In genomic region chr4:142070840-142071239, GRCm38 (mm10) we compare ENCODE assay signal across 12 mouse cellular contexts. TPM values are rescaled to one million over a fixed set of nuclear protein-coding genes. Genes with fewer than 3 reads are reported as not detected.
DNase-seq lines count a peak whose midpoint lies in the region; ATAC-seq and TF ChIP-seq lines count a peak whose summit lies in the region.
"Had no signal": no experiment of that assay in that cellular context is flagged by ENCODE, and none has a peak within 500 bp of the region (broad histone marks: within the 10 kb centered on the region; RNA-seq: fewer than 3 reads in every experiment).

No protein-coding gene starts in this region.

- WGBS in limb, embryonic 11.5 days: 14% methylated on average over 8 of the region's 8 CpGs
- WGBS in stomach, embryonic 15.5 days: 29% methylated on average over 8 of the region's 8 CpGs

- H3K4me3 ChIP-seq in left cerebral cortex, adult 2 months: no peak overlapping the region
- no peak overlapping the region for H3K4me3 ChIP-seq in limb, embryonic 11.5 days (ENCODE audit: low read depth, low read length)
- no peak overlapping the region for H3K4me3 ChIP-seq in stomach, embryonic 15.5 days (replicated peaks)
- H3K4me3 ChIP-seq: midbrain, embryonic 13.5 days had no signal

- peaks cover 49% of the 10 kb centered on the region for H3K4me1 ChIP-seq in limb, embryonic 11.5 days (ENCODE audit: control insufficient read depth, insufficient read depth, low read length)
- H3K4me1 ChIP-seq in stomach, embryonic 15.5 days: peaks cover 46% of the 10 kb centered on the region

- H3K4me2 ChIP-seq in limb, embryonic 11.5 days (ENCODE audit: low read depth, severe bottlenecking): no peak overlapping the region
- H3K4me2 ChIP-seq in stomach, embryonic 15.5 days: peak overlapping the region; percentile 0; the same call in 1 of the 2 replicates
- H3K4me2 ChIP-seq: midbrain, embryonic 13.5 days had no signal

- no peak for ATAC-seq in limb, embryonic 11.5 days (ENCODE audit: insufficient number of reproducible peaks, low FRiP score, low TSS enrichment, low read depth)
- ATAC-seq in stomach, embryonic 15.5 days (ENCODE audit: insufficient read depth, low FRiP score, low read depth): no peak
- ATAC-seq: forebrain, embryonic 14.5 days; midbrain, embryonic 13.5 days had no signal

- no peak for TF ChIP-seq CTCF in left cerebral cortex, adult 2 months (IDR thresholded peaks at IDR 0.05)

- DNase-seq in adrenal gland, postnatal 14 days: peak; percentile 31
- DNase-seq in adrenal gland, adult 18-20 months (ENCODE audit: low spot score in 2 of 2): no peak
- no peak for DNase-seq in left cerebral cortex, adult 2 months (ENCODE audit: extremely low spot score in 1 of 2, low spot score in 2 of 2)
- no peak for DNase-seq in left cerebral cortex, adult 11 months (ENCODE audit: low spot score)
- no peak for DNase-seq in limb, embryonic 11.5 days (ENCODE audit: low spot score)
- no peak for DNase-seq in spleen, adult 18-20 months
- DNase-seq in c-Kit-positive CD71-positive TER-119-positive erythroid progenitor cells, embryonic 14.5 days (ENCODE audit: low spot score): no peak
- DNase-seq: adrenal gland, adult 8-10 months; right cerebral cortex, postnatal 25 days had no signal

- intact Hi-C loops in left cerebral cortex, adult 2 months (cut with DNase I): no loop called here

- no peak overlapping the region for H3K9ac ChIP-seq in limb, embryonic 11.5 days (ENCODE audit: low read length)
- H3K9ac ChIP-seq in stomach, embryonic 15.5 days: no peak overlapping the region
- H3K9ac ChIP-seq: midbrain, embryonic 13.5 days had no signal

- H3K27ac ChIP-seq in left cerebral cortex, adult 2 months: peak overlapping the region; percentile 40; the same call in 1 of the 2 replicates
- H3K27ac ChIP-seq in limb, embryonic 11.5 days (replicated peaks; ENCODE audit: low read depth, low read length): peak overlapping the region; percentile 36
- peak overlapping the region; percentile 85 for H3K27ac ChIP-seq in stomach, embryonic 15.5 days
- H3K27ac ChIP-seq: midbrain, embryonic 13.5 days had no signal

- no peaks in the 10 kb centered on the region for H3K36me3 ChIP-seq in limb, embryonic 11.5 days (ENCODE audit: control insufficient read depth, insufficient read depth, low read length)
- no peaks in the 10 kb centered on the region for H3K36me3 ChIP-seq in stomach, embryonic 15.5 days
- H3K36me3 ChIP-seq: midbrain, embryonic 13.5 days had no signal

- H3K27me3 ChIP-seq in limb, embryonic 11.5 days (ENCODE audit: control insufficient read depth, insufficient read depth, low read length): no peaks in the 10 kb centered on the region
- no peaks in the 10 kb centered on the region for H3K27me3 ChIP-seq in stomach, embryonic 15.5 days (replicated peaks)

- no peaks in the 10 kb centered on the region for H3K9me3 ChIP-seq in limb, embryonic 11.5 days (ENCODE audit: control insufficient read depth, low read length)
- no peaks in the 10 kb centered on the region for H3K9me3 ChIP-seq in stomach, embryonic 15.5 days
- H3K9me3 ChIP-seq: midbrain, embryonic 13.5 days had no signal

RNA-seq across cellular contexts. Expression of gene Tmem51, which starts 13.3 kb away (rescaled TPM):
- total RNA-seq in adrenal gland, postnatal 14 days (2021): 4.9 and 7.6 TPM in 2 replicates
- total RNA-seq in adrenal gland, adult 18-20 months (2021): 1 to 10 TPM; 3.5 to 4.4 TPM
- total RNA-seq in left cerebral cortex, adult 2 months (2021): 1 to 10 TPM; 4.9 to 5.6 TPM
- polyA plus RNA-seq in limb, embryonic 11.5 days (2014; fragmentation: Nextera tagmentation; extraction: Ambion mirVana): 10.4 and 11.1 TPM in 2 replicates
- polyA plus RNA-seq in stomach, embryonic 15.5 days (2015; fragmentation: Nextera tagmentation; extraction: Ambion mirVana): 62.4 and 64.8 TPM in 2 replicates

RNA-seq across cellular contexts. Expression of gene Fhad1, which starts 56.0 kb away (rescaled TPM):
- 0.74 and 1.7 TPM in 2 replicates for total RNA-seq in adrenal gland, postnatal 14 days (2021)
- total RNA-seq in adrenal gland, adult 18-20 months (2021): under 1 TPM; 0.60 to 0.70 TPM
- 1 to 10 TPM; 9.0 to 9.2 TPM for total RNA-seq in left cerebral cortex, adult 2 months (2021)
- 0.64 and 0.68 TPM in 2 replicates for polyA plus RNA-seq in limb, embryonic 11.5 days (2014; fragmentation: Nextera tagmentation; extraction: Ambion mirVana)
- 2.0 and 2.7 TPM in 2 replicates for polyA plus RNA-seq in stomach, embryonic 15.5 days (2015; fragmentation: Nextera tagmentation; extraction: Ambion mirVana)
